Mouse (Mus musculus) hematopoietic stem cell, adult 5-6 weeks (primary cell): ENCODE results near the gene Dnajc11. TPM values are rescaled to one million over a fixed set of nuclear protein-coding genes. Genes with fewer than 3 reads are reported as not detected.

Experiments
- ATAC-seq, 2 experiments: fragments of 125-278 bp in 1 of 2; replicated peaks in 1 of 2; 2 replicates each; pipeline ENCODE4 v1.8.0; 2016 to 2017; ENCODE audit warnings: inconsistent platforms in 2 of 2, mild to moderate bottlenecking in 2 of 2, moderate number of reproducible peaks in 2 of 2, low read depth in 1 of 2, moderate TSS enrichment in 1 of 2; ENCODE audit not compliant: low FRiP score in 2 of 2, poor library complexity in 2 of 2, severe bottlenecking in 2 of 2, insufficient read depth in 1 of 2, low TSS enrichment in 1 of 2
- total RNA-seq: library from RNA; stranded (forward); fragments of 172-1452, 232-1000 nt; gene quantifications from 2 replicates; pipeline ENCODE4 v1.2.3, GENCODE M21; 2017

The Dnajc11 gene
- 47.3 and 83.1 TPM in 2 replicates for total RNA-seq

- peak; percentile 67 to 82 for ATAC-seq
These were observed at the start of gene Dnajc11 for GRCm38 (mm10) chr4:151933505-151934214. Dnajc11 (plus strand) TSS chr4:151933691.

GRCm38 (mm10) chr4:151893241-151893640, 40.2 kb upstream of the Dnajc11 start:
- ATAC-seq, result no peak

DNA sequence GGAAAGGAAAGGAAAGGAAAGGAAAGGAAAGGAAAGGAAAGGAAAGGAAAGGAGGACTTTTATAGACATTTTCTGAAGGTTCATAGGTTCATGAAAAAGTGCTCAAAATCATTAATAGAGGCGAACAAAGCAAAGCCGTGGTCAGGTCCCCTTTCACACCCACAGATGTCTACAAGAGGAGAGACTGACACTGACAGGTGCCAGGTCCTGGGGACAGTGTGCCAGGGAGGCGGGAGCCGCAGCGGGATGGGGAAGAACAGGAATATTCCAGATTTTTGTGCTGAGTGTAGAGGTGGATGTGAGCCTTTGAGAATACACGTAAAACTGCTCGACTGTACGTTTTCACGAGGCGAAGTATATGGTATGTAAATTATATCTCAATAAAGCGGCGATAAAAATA, 38.6 kb upstream of the Dnajc11 start:
- no peak for ATAC-seq

DNA sequence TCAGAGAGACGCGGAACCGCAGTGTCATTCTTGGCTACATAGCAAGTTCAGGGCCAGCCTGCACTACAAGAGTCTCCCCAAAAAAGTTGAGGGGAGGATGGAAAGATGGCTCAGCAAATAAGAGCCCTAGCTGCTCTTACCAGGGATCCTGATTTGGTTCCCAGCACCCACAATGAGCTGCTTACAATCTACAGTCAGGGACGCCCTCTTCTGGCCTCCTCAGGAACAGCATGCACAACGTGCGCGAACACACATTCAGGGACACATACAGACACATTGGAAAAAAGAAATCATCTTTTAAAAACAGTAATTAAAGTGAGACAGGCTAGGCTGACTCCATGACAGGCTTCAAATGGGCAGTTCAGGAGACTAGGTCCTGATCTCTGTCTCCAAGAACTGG, 37.9 kb upstream of the Dnajc11 start:
- no peak for ATAC-seq

- ATAC-seq, result no peak
These were observed 36.3 kb upstream of the Dnajc11 start for GRCm38 (mm10) chr4:151897069-151897617.

DNA sequence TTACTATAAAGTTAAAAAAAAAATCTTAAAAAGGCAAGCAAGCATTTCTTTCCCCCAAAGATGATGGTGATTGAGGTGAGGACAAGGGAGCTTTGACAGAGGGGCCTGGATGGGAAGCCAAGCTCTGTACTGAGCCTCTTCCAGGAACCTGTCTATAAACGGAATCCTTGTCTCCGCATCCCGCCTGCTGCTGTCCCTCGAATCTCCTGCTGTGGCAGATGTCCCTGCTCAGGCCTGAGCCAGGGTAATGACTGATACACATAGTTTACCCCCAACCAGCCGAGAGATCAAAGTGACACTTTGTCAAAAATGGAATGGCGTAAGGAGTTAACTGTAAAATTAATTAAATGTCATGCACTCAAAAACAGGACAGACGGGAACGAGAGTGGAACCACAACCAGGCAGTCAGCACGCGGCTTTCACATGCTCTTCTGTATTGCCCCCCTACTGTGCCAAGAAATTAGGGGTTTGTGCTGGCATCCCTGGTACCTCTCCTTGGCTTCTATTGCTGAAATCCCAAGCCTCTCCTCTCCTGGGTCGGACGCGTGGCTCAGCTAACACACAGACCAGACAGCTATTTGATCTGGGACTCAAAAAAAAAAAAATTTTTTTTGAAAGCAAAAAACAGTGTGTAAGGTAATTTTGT, 34.8 kb upstream of the Dnajc11 start:
- ATAC-seq, result no peak

DNA sequence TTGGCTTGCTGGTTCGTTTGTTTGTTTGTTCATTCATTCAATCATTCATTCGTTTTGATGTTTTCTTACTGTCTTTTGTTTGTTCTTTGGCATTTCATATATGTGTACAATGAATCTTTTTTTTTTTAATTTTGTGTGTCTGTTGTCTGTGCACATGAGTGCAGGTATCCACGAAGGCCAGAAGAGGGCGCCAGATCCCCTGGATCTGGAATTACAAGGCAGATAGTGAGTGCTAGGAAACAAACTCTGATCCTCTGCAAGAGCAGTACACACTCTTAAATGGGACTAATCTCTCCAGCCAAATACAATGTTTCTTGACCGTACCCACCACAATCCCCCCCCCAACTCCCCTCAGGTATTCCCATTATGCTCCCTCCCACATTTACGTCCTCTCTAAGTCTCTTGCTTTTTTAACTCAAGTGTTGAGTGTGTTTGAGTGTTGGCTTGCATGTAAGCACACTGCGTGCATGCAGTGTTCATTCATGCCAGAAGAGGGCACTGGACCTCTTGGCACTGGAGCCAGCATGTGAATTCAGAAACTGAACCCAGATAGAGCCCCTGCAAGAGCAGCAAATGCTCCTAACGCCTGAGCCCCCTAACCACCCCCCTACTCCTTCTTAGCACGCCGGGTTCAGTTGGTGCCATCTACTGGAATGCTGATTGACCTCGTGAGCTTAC, 33.6 kb upstream of the Dnajc11 start:
- ATAC-seq, result no peak

DNA sequence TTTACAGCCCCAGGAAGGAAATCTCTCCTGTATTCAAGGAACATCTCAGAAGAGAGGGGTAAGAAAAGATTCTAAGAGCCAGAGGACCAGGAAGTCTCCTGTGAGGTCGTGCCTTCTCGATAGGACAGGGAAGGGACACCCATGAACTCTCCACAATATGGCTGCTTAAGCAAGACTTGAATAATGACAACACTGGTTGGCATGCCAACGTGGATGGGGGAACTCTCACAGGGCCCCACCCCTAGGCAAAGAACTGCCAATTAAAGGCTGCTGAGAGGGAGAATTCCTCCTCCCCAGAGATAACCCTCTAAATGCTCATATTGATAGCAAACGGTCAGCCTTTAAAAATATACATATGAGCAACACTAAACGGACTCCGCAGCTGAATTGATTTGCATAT, 32.8 kb upstream of the Dnajc11 start:
- ATAC-seq, result no peak

GRCm38 (mm10) chr4:151901422-151901821, 32.1 kb upstream of the Dnajc11 start:
- ATAC-seq, result peak; percentile 14 to 34; a peak in 1 of 4 replicates

DNA sequence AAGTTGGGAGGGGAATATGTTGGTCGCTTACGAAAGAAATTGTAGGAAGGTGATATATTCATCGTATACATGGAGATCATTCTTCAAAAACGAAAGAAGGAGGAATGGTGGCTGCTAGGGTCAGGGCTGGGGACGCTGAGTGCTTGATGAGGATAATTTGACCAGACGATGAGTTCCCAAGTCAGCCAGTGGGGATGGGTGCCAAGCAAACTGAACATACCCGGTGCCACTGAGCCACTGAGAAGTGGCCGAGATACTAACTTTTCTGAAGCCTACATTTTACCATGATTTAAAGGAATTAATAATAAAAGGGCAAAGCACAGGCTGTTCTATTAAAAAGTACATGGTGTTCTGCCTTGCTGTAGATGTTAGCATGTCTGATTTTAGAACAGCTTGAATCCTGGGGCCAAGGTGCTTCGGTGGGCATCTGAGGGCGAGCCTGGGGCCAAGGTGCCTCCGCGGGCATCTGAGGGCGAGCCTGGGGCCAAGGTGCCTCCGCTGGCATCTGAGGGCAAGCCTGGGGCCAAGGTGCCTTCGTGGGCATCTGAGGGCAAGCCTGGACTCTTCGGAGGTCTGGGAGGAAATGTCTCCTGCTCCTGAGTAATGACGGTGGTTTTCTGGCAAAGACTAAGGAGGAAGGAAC, 31.3 kb upstream of the Dnajc11 start:
- ATAC-seq, result no peak

DNA sequence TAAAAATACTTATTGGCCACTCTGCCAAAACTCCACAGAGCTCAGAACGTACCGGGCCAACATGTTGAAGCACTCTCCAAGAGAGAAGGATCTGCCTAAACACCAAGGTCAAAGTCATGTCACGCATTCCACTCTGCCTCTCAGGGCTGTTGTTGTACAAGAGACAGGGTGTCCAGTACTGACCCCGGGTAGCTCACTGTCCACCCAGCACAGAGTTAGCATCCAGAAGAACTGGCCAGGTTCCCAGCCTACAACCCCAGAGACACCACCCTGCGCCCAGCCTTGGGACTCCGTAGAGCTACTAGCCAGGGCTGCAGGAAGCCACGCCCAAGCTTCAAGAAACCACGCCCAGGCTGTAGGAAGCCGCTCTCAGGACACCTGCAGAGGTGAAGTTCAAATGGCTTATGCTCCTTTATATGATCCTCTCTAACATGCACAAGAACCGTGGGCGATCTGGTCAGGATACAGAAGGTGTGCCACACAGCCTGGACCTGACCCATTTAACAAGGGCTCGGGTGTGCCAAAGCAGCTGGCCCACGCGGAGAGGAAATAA, 30.7 kb upstream of the Dnajc11 start:
- ATAC-seq, result peak; percentile 19 to 41; a peak in 3 of 4 replicates

DNA sequence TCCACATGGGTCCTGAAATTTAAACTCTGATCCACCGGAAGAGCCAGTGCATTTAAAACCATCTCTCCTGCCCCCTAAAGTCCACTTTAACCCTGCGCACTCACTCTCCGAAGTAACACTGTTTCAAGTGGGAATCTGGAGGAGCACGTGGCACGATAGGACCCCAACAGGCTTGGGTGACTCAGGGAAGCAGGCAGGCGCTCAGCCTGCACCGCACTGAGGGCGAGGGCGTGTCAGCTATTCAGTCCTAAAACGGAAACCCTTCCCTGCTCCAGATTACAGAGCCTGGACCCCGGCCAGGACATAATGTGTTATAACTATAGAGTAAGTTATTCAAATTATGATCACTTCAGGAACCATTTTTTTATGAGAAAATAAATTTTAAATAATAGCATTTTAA, 29.4 kb upstream of the Dnajc11 start:
- ATAC-seq, result no peak

DNA sequence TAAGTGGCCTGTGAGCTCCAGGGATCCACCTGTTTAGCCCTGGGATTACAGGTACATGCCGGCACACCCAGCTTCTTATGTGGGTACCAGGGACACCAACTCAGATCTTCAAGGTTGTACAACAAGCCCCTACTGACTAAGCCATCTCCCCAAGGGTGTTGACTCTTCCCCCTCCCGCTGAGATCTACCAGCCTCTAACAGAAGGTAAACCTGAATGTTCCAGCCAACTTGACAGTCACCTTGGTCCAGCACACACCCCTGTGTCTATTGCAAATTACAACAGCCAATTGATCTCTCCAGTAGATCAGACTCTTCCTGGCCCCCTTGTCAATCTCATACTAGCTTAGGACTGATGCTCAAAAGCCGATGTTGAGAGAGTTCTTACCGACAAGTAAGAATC, 27.9 kb upstream of the Dnajc11 start:
- ATAC-seq, result no peak

GRCm38 (mm10) chr4:151907577-151908343, 25.7 kb upstream of the Dnajc11 start:
- ATAC-seq, result no peak

DNA sequence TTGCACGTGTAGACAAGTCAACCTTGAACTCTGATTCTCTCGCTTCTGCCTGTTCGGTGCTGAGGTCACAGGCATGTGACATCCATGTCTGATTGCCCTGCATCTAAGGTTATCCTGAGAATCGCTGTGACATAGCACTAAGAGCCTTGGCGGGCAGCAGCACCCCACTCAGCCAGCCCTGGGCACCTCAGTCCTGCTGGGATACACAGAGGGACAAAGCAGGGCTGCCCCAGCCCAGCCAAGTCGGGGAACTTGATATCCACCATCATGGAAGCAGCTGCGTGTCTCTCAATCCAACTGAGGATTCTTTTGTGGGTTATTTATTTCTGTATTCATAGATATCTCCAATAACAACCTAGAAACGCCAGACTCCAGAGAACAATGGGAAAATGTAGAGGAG, 24.7 kb upstream of the Dnajc11 start:
- no peak for ATAC-seq

GRCm38 (mm10) chr4:151916271-151916670, 17.2 kb upstream of the Dnajc11 start:
- ATAC-seq, result no peak
